Mouse (Mus musculus): ENCODE results near the gene Rasl10a. TPM values are rescaled to one million over a fixed set of nuclear protein-coding genes. Genes with fewer than 3 reads are reported as not detected.

Gene Rasl10a
- 1 to 10 TPM; 4.9 to 6.2 TPM for total RNA-seq (2023)

GRCm38 (mm10) chr11:5057856-5058641 lies at the start of gene Rasl10a:
Gene Rasl10a, plus strand, starts transcription at chr11:5058128.

GRCm38 (mm10) chr11:5065056-5065821 lies 7.3 kb downstream of the Rasl10a start, which contains the start of gene Gas2l1:
Gene Gas2l1, minus strand, starts transcription at chr11:5065327.

GRCm38 (mm10) chr11:5098736-5099542 lies 41.0 kb downstream of the Rasl10a start, which contains the start of the genes Rhbdd3 and Ewsr1:
Gene Rhbdd3, plus strand, starts transcription at chr11:5098926.
Gene Ewsr1, minus strand, starts transcription at chr11:5099266.

Other genes starting within 250 kb of the Rasl10a start
- gene Nf2, start 208.6 kb upstream of the Rasl10a start, total RNA-seq (2023), result 10 to 100 TPM; 48.8 to 48.9 TPM
- gene Nipsnap1, start 184.2 kb upstream of the Rasl10a start, total RNA-seq (2023), result 10 to 100 TPM; 19.4 to 23.3 TPM
- 10 to 100 TPM; 45.5 to 47.2 TPM for gene Thoc5, start 162.8 kb upstream of the Rasl10a start, total RNA-seq (2023)
- gene Nefh, start 110.1 kb upstream of the Rasl10a start, total RNA-seq (2023), result under 1 TPM; 0.18 to 0.26 TPM
- gene Ap1b1, start 71.3 kb upstream of the Rasl10a start, total RNA-seq (2023), result 100 to 1,000 TPM; 114 to 126 TPM
- 1 to 10 TPM in 1 of 2 experiments, under 1 TPM in 1; 0.75 to 1.0 TPM for gene Gas2l1, start 7.2 kb downstream of the Rasl10a start, total RNA-seq (2023)
- 1 to 10 TPM; 7.2 to 8.8 TPM for gene Rhbdd3, start 40.8 kb downstream of the Rasl10a start, total RNA-seq (2023)
- 100 to 1,000 TPM; 589 to 660 TPM for gene Ewsr1, start 41.1 kb downstream of the Rasl10a start, total RNA-seq (2023)
- gene Emid1, start 94.1 kb downstream of the Rasl10a start, total RNA-seq (2023), result 10 to 100 TPM; 28.8 to 31.8 TPM
- 10 to 100 TPM; 18.7 to 19.9 TPM for gene Kremen1, start 203.4 kb downstream of the Rasl10a start, total RNA-seq (2023)

Measured in B cell, adult 67 days (primary cell).